Mouse (Mus musculus): ENCODE results near the gene Slc2a6. TPM values are rescaled to one million over a fixed set of nuclear protein-coding genes. Genes with fewer than 3 reads are reported as not detected.

Gene Slc2a6
- polyA plus RNA-seq (2015; fragmentation: Nextera tagmentation; extraction: Ambion mirVana) = 0.59 and 0.93 TPM in 2 replicates

DNA sequence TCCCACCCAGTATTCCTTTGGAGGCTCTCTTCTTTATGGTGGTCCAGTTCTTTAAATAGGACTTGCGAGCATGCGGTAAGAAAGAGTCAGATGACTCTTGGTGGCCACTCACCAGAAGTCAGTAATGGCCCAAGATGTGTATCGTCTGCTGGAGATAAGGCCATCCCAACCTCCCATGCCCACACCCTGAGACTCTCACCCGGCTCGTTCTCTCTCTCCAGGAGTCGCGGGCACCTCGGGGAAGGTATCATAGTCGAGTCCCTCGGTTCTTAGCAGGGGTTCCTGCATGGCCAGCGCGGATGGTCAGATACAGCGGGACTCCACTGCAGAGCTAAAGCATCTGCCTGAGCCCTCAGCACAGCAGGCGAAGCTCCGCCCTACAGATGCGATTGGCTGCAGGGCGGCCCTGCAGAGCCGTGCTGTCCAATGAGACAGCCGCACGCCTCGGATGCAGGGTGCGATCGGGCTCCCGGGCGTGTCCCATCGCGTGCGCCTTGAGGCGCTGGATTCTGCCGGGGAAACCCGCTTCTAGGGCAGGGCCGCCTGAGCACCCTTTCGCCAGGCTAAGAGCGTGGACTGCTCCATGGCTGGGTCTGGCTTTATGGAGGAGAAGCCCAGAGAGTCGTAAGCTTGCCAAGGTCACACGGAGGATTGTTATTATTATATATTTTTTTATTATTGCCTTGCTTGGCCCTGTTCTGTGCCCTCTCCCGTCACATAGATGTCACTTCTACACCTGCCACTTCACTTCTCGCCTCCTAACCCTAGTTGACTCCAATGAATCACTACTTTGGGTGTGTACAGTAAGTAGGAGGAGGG is at the start of gene Slc2a6:
Gene Slc2a6, minus strand, starts transcription at position 381 of the 819 bp plus-strand sequence.
- H3K27ac ChIP-seq (ENCODE audit: low read depth, low read length) = no peak within 1 kb of the TSS
- peak within 1 kb of the TSS; percentile 10; the same call in 1 of the 2 replicates for H3K4me3 ChIP-seq (ENCODE audit: low read depth, low read length)
- WGBS = 2% methylated on average over 38 of the region's 38 CpGs
- peak within 1 kb of the TSS; percentile 54 for H3K4me2 ChIP-seq (replicated peaks; ENCODE audit: low read depth)
- H3K36me3 ChIP-seq (ENCODE audit: control insufficient read depth, insufficient read depth) = no peaks in the 10 kb centered on the region
- H3K4me1 ChIP-seq (replicated peaks; ENCODE audit: control insufficient read depth, insufficient read depth, low read length) = no peaks in the 10 kb centered on the region
- peak; percentile 96 for ATAC-seq
- H3K9me3 ChIP-seq (ENCODE audit: control insufficient read depth) = no peaks in the 10 kb centered on the region
- no peaks in the 10 kb centered on the region for H3K27me3 ChIP-seq (replicated peaks; ENCODE audit: control insufficient read depth, insufficient read depth, low read length)
- no peak for TF ChIP-seq CTCF (IDR thresholded peaks at IDR 0.05; ENCODE audit: low read depth)
- H3K9ac ChIP-seq (ENCODE audit: low read depth, low read length) = no peak within 1 kb of the TSS

- WGBS = 64% methylated on average over 3 of the region's 3 CpGs
Measured at GRCm38 (mm10) chr2:27075485-27075884, 47.7 kb upstream of the Slc2a6 start.

DNA sequence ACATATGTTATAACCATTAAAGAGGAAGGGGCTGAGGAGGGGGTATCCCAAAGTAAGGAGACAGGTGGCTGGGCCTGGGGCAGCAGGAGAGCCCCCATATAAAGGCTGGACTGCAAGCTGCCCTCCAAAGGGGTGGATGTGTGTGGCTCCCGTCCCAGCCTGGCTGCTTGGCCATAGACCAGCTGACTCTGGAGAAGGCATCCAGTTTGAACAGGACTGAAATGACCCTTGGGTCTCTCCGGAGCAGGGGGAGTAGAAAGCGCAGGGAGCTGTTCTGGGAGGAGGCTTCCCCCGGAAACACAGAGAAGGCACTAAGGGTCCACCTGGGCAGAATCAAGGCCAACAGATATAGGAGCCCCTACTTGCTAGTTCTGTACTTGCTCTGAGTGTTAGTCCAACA is 47.0 kb upstream of the Slc2a6 start:
- 0 out of 2 replicates have a peak, but pooled peaks cover 3% of the 10 kb centered on the region for H3K4me1 ChIP-seq (replicated peaks; ENCODE audit: control insufficient read depth, insufficient read depth, low read length)
- H3K9me3 ChIP-seq (ENCODE audit: control insufficient read depth) = no peaks in the 10 kb centered on the region
- H3K27ac ChIP-seq (ENCODE audit: low read depth, low read length) = no peak overlapping the region
- ATAC-seq = no peak
- H3K36me3 ChIP-seq (ENCODE audit: control insufficient read depth, insufficient read depth) = no peaks in the 10 kb centered on the region
- no peak overlapping the region for H3K4me3 ChIP-seq (ENCODE audit: low read depth, low read length)
- TF ChIP-seq CTCF (IDR thresholded peaks at IDR 0.05; ENCODE audit: low read depth) = no peak
- H3K27me3 ChIP-seq (replicated peaks; ENCODE audit: control insufficient read depth, insufficient read depth, low read length) = no peaks in the 10 kb centered on the region
- no peak overlapping the region for H3K9ac ChIP-seq (ENCODE audit: low read depth, low read length)
- H3K4me2 ChIP-seq (replicated peaks; ENCODE audit: low read depth) = no peak overlapping the region
- WGBS = 75% methylated on average over 4 of the region's 4 CpGs

More at GRCm38 (mm10) chr2:27075485-27075884, 47.7 kb upstream of the Slc2a6 start:
- no peak overlapping the region for H3K27ac ChIP-seq (ENCODE audit: low read depth, low read length)
- peak; percentile 80 for TF ChIP-seq CTCF (IDR thresholded peaks at IDR 0.05; ENCODE audit: low read depth)
- no peaks in the 10 kb centered on the region for H3K27me3 ChIP-seq (replicated peaks; ENCODE audit: control insufficient read depth, insufficient read depth, low read length)
- H3K36me3 ChIP-seq (ENCODE audit: control insufficient read depth, insufficient read depth) = no peaks in the 10 kb centered on the region
- H3K4me2 ChIP-seq (replicated peaks; ENCODE audit: low read depth) = no peak overlapping the region
- ATAC-seq = no peak
- 0 out of 2 replicates have a peak, but pooled peaks cover 3% of the 10 kb centered on the region for H3K4me1 ChIP-seq (replicated peaks; ENCODE audit: control insufficient read depth, insufficient read depth, low read length)
- H3K4me3 ChIP-seq (ENCODE audit: low read depth, low read length) = no peak overlapping the region
- H3K9me3 ChIP-seq (ENCODE audit: control insufficient read depth) = no peaks in the 10 kb centered on the region
- no peak overlapping the region for H3K9ac ChIP-seq (ENCODE audit: low read depth, low read length)

DNA sequence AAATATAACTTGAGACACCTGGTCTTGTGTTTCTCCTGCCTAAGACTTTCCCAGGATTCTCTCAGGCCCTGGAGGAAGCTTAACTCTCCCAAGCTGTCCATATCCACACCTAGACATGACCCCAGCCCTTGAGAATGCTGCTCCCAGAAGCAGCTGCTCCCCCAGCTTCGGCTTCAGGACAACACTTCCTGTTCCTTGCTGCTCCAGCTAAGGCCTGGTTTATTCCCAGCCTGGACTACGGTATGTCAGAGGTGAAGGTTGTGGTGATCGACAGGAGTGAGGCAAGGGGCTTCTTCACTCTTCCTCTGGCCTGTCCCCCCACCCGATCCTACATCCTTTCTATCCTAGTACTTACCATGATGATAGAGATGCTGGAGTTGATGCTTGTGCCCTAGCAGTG is 45.6 kb upstream of the Slc2a6 start:
- WGBS = 70% methylated on average over 4 of the region's 4 CpGs
- Histone ChIP-seq H3K9ac (ENCODE audit: low read depth, low read length) (no peak overlapping the region), H3K27ac (ENCODE audit: low read depth, low read length) (no peak overlapping the region), H3K4me3 (ENCODE audit: low read depth, low read length) (no peak overlapping the region), H3K9me3 (ENCODE audit: control insufficient read depth) (no peaks in the 10 kb centered on the region), H3K4me2 (replicated peaks; ENCODE audit: low read depth) (no peak overlapping the region), H3K27me3 (replicated peaks; ENCODE audit: control insufficient read depth, insufficient read depth, low read length) (no peaks in the 10 kb centered on the region), H3K36me3 (ENCODE audit: control insufficient read depth, insufficient read depth) (no peaks in the 10 kb centered on the region), H3K4me1 (replicated peaks; ENCODE audit: control insufficient read depth, insufficient read depth, low read length) (no peaks in the 10 kb centered on the region)
- no peak for TF ChIP-seq CTCF (IDR thresholded peaks at IDR 0.05; ENCODE audit: low read depth)
- no peak for ATAC-seq

DNA sequence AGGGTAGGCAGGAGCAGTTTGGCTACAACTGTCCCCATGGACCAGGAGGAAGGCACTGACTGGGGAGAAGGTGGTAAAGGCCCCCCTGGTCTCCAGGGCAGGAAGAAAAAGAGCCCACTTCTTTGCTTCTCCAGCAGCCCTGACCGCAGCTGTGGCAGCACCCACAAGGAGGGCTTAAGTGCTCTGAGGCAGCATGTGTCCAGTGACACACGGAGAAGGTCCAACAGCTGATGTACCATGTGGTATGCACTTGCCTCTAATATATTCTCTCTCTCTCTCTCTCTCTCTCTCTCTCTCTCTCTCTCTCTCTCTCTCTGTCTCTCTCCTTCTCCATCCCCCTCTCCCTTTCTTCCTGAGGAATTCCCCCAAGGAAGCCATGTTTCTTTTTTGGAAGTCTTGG is 44.2 kb upstream of the Slc2a6 start, which contains the start of gene Mymk:
Gene Mymk, minus strand, starts transcription at position 202 of the 400 bp plus-strand sequence.
- H3K4me2 ChIP-seq (replicated peaks; ENCODE audit: low read depth) = no peak within 1 kb of the TSS
- TF ChIP-seq CTCF (IDR thresholded peaks at IDR 0.05; ENCODE audit: low read depth) = no peak
- no peaks in the 10 kb centered on the region for H3K4me1 ChIP-seq (replicated peaks; ENCODE audit: control insufficient read depth, insufficient read depth, low read length)
- H3K9ac ChIP-seq (ENCODE audit: low read depth, low read length) = no peak within 1 kb of the TSS
- H3K9me3 ChIP-seq (ENCODE audit: control insufficient read depth) = no peaks in the 10 kb centered on the region
- H3K27me3 ChIP-seq (replicated peaks; ENCODE audit: control insufficient read depth, insufficient read depth, low read length) = no peaks in the 10 kb centered on the region
- H3K36me3 ChIP-seq (ENCODE audit: control insufficient read depth, insufficient read depth) = no peaks in the 10 kb centered on the region
- no peak for ATAC-seq
- no peak within 1 kb of the TSS for H3K27ac ChIP-seq (ENCODE audit: low read depth, low read length)
- 93% methylated on average over 2 of the region's 2 CpGs for WGBS
- no peak within 1 kb of the TSS for H3K4me3 ChIP-seq (ENCODE audit: low read depth, low read length)

- no peak overlapping the region for H3K9ac ChIP-seq (ENCODE audit: low read depth, low read length)
- no peaks in the 10 kb centered on the region for H3K9me3 ChIP-seq (ENCODE audit: control insufficient read depth)
- TF ChIP-seq CTCF (IDR thresholded peaks at IDR 0.05; ENCODE audit: low read depth) = no peak
- 35% methylated on average over 4 of the region's 4 CpGs for WGBS
- H3K4me1 ChIP-seq (replicated peaks; ENCODE audit: control insufficient read depth, insufficient read depth, low read length) = no peaks in the 10 kb centered on the region
- H3K4me3 ChIP-seq (ENCODE audit: low read depth, low read length) = no peak overlapping the region
- no peak overlapping the region for H3K27ac ChIP-seq (ENCODE audit: low read depth, low read length)
- H3K36me3 ChIP-seq (ENCODE audit: control insufficient read depth, insufficient read depth) = no peaks in the 10 kb centered on the region
- no peak for ATAC-seq
- no peak overlapping the region for H3K4me2 ChIP-seq (replicated peaks; ENCODE audit: low read depth)
- no peaks in the 10 kb centered on the region for H3K27me3 ChIP-seq (replicated peaks; ENCODE audit: control insufficient read depth, insufficient read depth, low read length)
Measured at GRCm38 (mm10) chr2:27071137-27071536, 43.3 kb upstream of the Slc2a6 start.
